9 mouse cellular contexts compared by ENCODE assay signal in genomic region chr15:59174246-59174751, GRCm38 (mm10).
DNase-seq lines count a peak whose midpoint lies in the region; ATAC-seq and TF ChIP-seq lines count a peak whose summit lies in the region.
"Had no signal": no experiment of that assay in that cellular context is flagged by ENCODE, and none has a peak within 500 bp of the region (broad histone marks: within the 10 kb centered on the region; RNA-seq: fewer than 3 reads in every experiment).

No protein-coding gene starts in this region.

- DNase-seq in heart, adult 2 months: no peak
- DNase-seq in heart, postnatal 25 days (ENCODE audit: low spot score): no peak
- DNase-seq in forebrain, embryonic 11.5 days (ENCODE audit: low spot score): no peak
- no peak for DNase-seq in hindbrain, postnatal 0 days (ENCODE audit: low spot score)
- DNase-seq in Muller cell, postnatal 12 days (ENCODE audit: inconsistent ontology term): no peak
- DNase-seq in urinary bladder, adult 2 months (ENCODE audit: low spot score): no peak
- DNase-seq in spleen, postnatal 4 days (ENCODE audit: low spot score in 2 of 2): no peak

- H3K27me3 ChIP-seq in heart, adult 2 months (ENCODE audit: control insufficient read depth, insufficient read depth, low read length): no peaks in the 10 kb centered on the region
- H3K27me3 ChIP-seq in forebrain, embryonic 11.5 days (ENCODE audit: control insufficient read depth, insufficient read depth, low read length): no peaks in the 10 kb centered on the region
- H3K27me3 ChIP-seq in hindbrain, postnatal 0 days (ENCODE audit: insufficient read depth, low read length): no peaks in the 10 kb centered on the region
- H3K27me3 ChIP-seq in midbrain, embryonic 15.5 days (replicated peaks): no peaks in the 10 kb centered on the region
- H3K27me3 ChIP-seq: embryonic facial prominence, embryonic 12.5 days had no signal

- WGBS in heart, adult 2 months: 25% methylated on average over 7 of the region's 7 CpGs
- 20% methylated on average over 7 of the region's 7 CpGs for WGBS in forebrain, embryonic 11.5 days
- WGBS in hindbrain, postnatal 0 days: 22% methylated on average over 7 of the region's 7 CpGs
- 14% methylated on average over 7 of the region's 7 CpGs for WGBS in midbrain, embryonic 15.5 days

- TF ChIP-seq EP300 in heart, adult 2 months (IDR thresholded peaks at IDR 0.05; ENCODE audit: insufficient read depth, low read depth, low read length): no peak

- no peak overlapping the region for H3K4me3 ChIP-seq in heart, adult 2 months
- no peak overlapping the region for H3K4me3 ChIP-seq in forebrain, embryonic 11.5 days (ENCODE audit: low read depth, low read length)
- H3K4me3 ChIP-seq in hindbrain, postnatal 0 days (ENCODE audit: low read length): no peak overlapping the region
- no peak overlapping the region for H3K4me3 ChIP-seq in midbrain, embryonic 15.5 days
- H3K4me3 ChIP-seq: embryonic facial prominence, embryonic 12.5 days had no signal

- peaks cover 10% of the 10 kb centered on the region; the same call in 1 of the 2 replicates for H3K4me1 ChIP-seq in heart, adult 2 months (ENCODE audit: control insufficient read depth, insufficient read depth, low read length)
- H3K4me1 ChIP-seq in forebrain, embryonic 11.5 days (replicated peaks; ENCODE audit: control insufficient read depth, insufficient read depth, low read length): peaks cover 4% of the 10 kb centered on the region
- 0 out of 2 replicates have a peak, but pooled peaks cover 3% of the 10 kb centered on the region for H3K4me1 ChIP-seq in hindbrain, postnatal 0 days (ENCODE audit: insufficient read depth, low read length)
- H3K4me1 ChIP-seq in midbrain, embryonic 15.5 days: peaks cover 10% of the 10 kb centered on the region
- H3K4me1 ChIP-seq: embryonic facial prominence, embryonic 12.5 days had no signal

- no peak overlapping the region for H3K9ac ChIP-seq in heart, adult 2 months (ENCODE audit: low read depth, low read length)
- no peak overlapping the region for H3K9ac ChIP-seq in forebrain, embryonic 11.5 days (ENCODE audit: low read length)
- H3K9ac ChIP-seq in hindbrain, postnatal 0 days (replicated peaks; ENCODE audit: low read length): no peak overlapping the region
- no peak overlapping the region for H3K9ac ChIP-seq in midbrain, embryonic 15.5 days
- H3K9ac ChIP-seq: embryonic facial prominence, embryonic 12.5 days had no signal

- H3K9me3 ChIP-seq in forebrain, embryonic 11.5 days (ENCODE audit: control insufficient read depth, low read length): no peaks in the 10 kb centered on the region
- H3K9me3 ChIP-seq in hindbrain, postnatal 0 days (ENCODE audit: low read length): no peaks in the 10 kb centered on the region
- no peaks in the 10 kb centered on the region for H3K9me3 ChIP-seq in midbrain, embryonic 15.5 days
- H3K9me3 ChIP-seq: embryonic facial prominence, embryonic 12.5 days had no signal

- ATAC-seq in forebrain, embryonic 11.5 days (replicated peaks; ENCODE audit: low FRiP score): peak; percentile 70
- no peak for ATAC-seq in hindbrain, postnatal 0 days
- peak; percentile 60 for ATAC-seq in midbrain, embryonic 15.5 days (replicated peaks)

- TF ChIP-seq CTCF in heart, adult 2 months (IDR thresholded peaks at IDR 0.05): no peak
- no peak for TF ChIP-seq CTCF in hindbrain, postnatal 0 days (IDR thresholded peaks at IDR 0.05; ENCODE audit: low read depth)

- intact Hi-C loops in heart, adult 2 months (cut with DNase I): no loop called here
- intact Hi-C loops in heart, postnatal 25 days (cut with DNase I): loop anchor here (2.0 kb wide), 1 partner anchor 17 kb away; no protein-coding TSS in a partner anchor

- H3K4me2 ChIP-seq in forebrain, embryonic 11.5 days (ENCODE audit: low read depth, low read length, severe bottlenecking): no peak overlapping the region
- no peak overlapping the region for H3K4me2 ChIP-seq in hindbrain, postnatal 0 days (ENCODE audit: low read depth, low read length)
- H3K4me2 ChIP-seq in midbrain, embryonic 15.5 days: no peak overlapping the region; the same call in 1 of the 2 replicates
- H3K4me2 ChIP-seq: embryonic facial prominence, embryonic 12.5 days had no signal

- TF ChIP-seq POLR2A in heart, adult 2 months (IDR thresholded peaks at IDR 0.05; ENCODE audit: insufficient read depth, low read depth, low read length): no peak

- 0 out of 2 replicates have a peak, but pooled peaks cover 2% of the 10 kb centered on the region for H3K36me3 ChIP-seq in heart, adult 2 months (ENCODE audit: control insufficient read depth, insufficient read depth, low read length)
- no peaks in the 10 kb centered on the region for H3K36me3 ChIP-seq in forebrain, embryonic 11.5 days (ENCODE audit: control insufficient read depth, insufficient read depth, low read length)
- no peaks in the 10 kb centered on the region for H3K36me3 ChIP-seq in hindbrain, postnatal 0 days (ENCODE audit: insufficient read depth, low read length)
- no peaks in the 10 kb centered on the region for H3K36me3 ChIP-seq in midbrain, embryonic 15.5 days (replicated peaks)
- H3K36me3 ChIP-seq: embryonic facial prominence, embryonic 12.5 days had no signal

- peak overlapping the region; percentile 38 for H3K27ac ChIP-seq in heart, adult 2 months
- H3K27ac ChIP-seq in forebrain, embryonic 11.5 days (ENCODE audit: low read depth, low read length): peak overlapping the region; percentile 60
- H3K27ac ChIP-seq in hindbrain, postnatal 0 days: peak overlapping the region; percentile 78
- H3K27ac ChIP-seq in midbrain, embryonic 15.5 days: no peak overlapping the region
- H3K27ac ChIP-seq: embryonic facial prominence, embryonic 12.5 days had no signal

- H3K79me2 ChIP-seq in heart, adult 2 months (replicated peaks; ENCODE audit: control insufficient read depth, insufficient read depth, low read length): no peaks in the 10 kb centered on the region
